Comparison of ENCODE assay signal across 13 mouse cellular contexts in genomic region chr16:86261612-86262011, GRCm38 (mm10).
DNase-seq lines count a peak whose midpoint lies in the region; ATAC-seq and TF ChIP-seq lines count a peak whose summit lies in the region.
"Had no signal": no experiment of that assay in that cellular context is flagged by ENCODE, and none has a peak within 500 bp of the region (broad histone marks: within the 10 kb centered on the region; RNA-seq: fewer than 3 reads in every experiment).

No protein-coding gene starts in this region.

- WGBS in heart, embryonic 12.5 days: 40% methylated on average over 8 of the region's 8 CpGs
- 70% methylated on average over 8 of the region's 8 CpGs for WGBS in midbrain, embryonic 10.5 days
- 48% methylated on average over 8 of the region's 8 CpGs for WGBS in midbrain, postnatal 0 days
- 59% methylated on average over 8 of the region's 8 CpGs for WGBS in forebrain, embryonic 13.5 days

- no peak for TF ChIP-seq CTCF in midbrain, postnatal 0 days (IDR thresholded peaks at IDR 0.05)

- H3K36me3 ChIP-seq in heart, embryonic 12.5 days: no peaks in the 10 kb centered on the region
- no peaks in the 10 kb centered on the region for H3K36me3 ChIP-seq in midbrain, embryonic 10.5 days
- no peaks in the 10 kb centered on the region for H3K36me3 ChIP-seq in midbrain, postnatal 0 days (ENCODE audit: insufficient read depth, low read length)
- no peaks in the 10 kb centered on the region for H3K36me3 ChIP-seq in forebrain, embryonic 13.5 days (ENCODE audit: poor library complexity, severe bottlenecking)
- H3K36me3 ChIP-seq: hindbrain, embryonic 15.5 days had no signal

- no peaks in the 10 kb centered on the region; the same call in 1 of the 2 replicates for H3K4me1 ChIP-seq in heart, embryonic 12.5 days (replicated peaks)
- peaks cover 3% of the 10 kb centered on the region; the same call in 1 of the 2 replicates for H3K4me1 ChIP-seq in midbrain, embryonic 10.5 days
- no peaks in the 10 kb centered on the region for H3K4me1 ChIP-seq in midbrain, postnatal 0 days (ENCODE audit: insufficient read depth, low read length)
- no peaks in the 10 kb centered on the region for H3K4me1 ChIP-seq in forebrain, embryonic 13.5 days
- H3K4me1 ChIP-seq: hindbrain, embryonic 15.5 days had no signal

- no peak overlapping the region for H3K9ac ChIP-seq in heart, embryonic 12.5 days
- no peak overlapping the region for H3K9ac ChIP-seq in midbrain, postnatal 0 days (replicated peaks; ENCODE audit: low read length, poor library complexity, severe bottlenecking)
- H3K9ac ChIP-seq in forebrain, embryonic 13.5 days: no peak overlapping the region
- H3K9ac ChIP-seq: hindbrain, embryonic 15.5 days had no signal

- peak; percentile 13 to 62 for DNase-seq in heart, adult 18-20 months
- DNase-seq in midbrain, embryonic 10.5 days (ENCODE audit: low spot score): peak; percentile 12
- no peak for DNase-seq in midbrain, postnatal 0 days (ENCODE audit: low spot score)
- DNase-seq in heart, postnatal 10 days: peak; percentile 14 to 18
- peak; percentile 0 for DNase-seq in mesoderm, embryonic 11.5 days (ENCODE audit: low read depth, low spot score)
- no peak for DNase-seq in urinary bladder, postnatal 36 days (ENCODE audit: low spot score in 2 of 2)
- DNase-seq: cerebellum, adult 9-10 months; thymus, postnatal 25 days had no signal

- ATAC-seq in heart, embryonic 12.5 days (ENCODE audit: insufficient number of reproducible peaks, low FRiP score): no peak
- ATAC-seq in midbrain, postnatal 0 days (ENCODE audit: low FRiP score): no peak
- ATAC-seq in forebrain, embryonic 13.5 days: no peak

- no peaks in the 10 kb centered on the region for H3K27me3 ChIP-seq in heart, embryonic 12.5 days (replicated peaks)
- no peaks in the 10 kb centered on the region for H3K27me3 ChIP-seq in midbrain, embryonic 10.5 days (ENCODE audit: low read depth, poor library complexity, severe bottlenecking)
- no peaks in the 10 kb centered on the region for H3K27me3 ChIP-seq in midbrain, postnatal 0 days (ENCODE audit: insufficient read depth, low read length)
- H3K27me3 ChIP-seq in forebrain, embryonic 13.5 days: no peaks in the 10 kb centered on the region
- H3K27me3 ChIP-seq: CH12.LX; hindbrain, embryonic 15.5 days had no signal

- H3K27ac ChIP-seq in heart, embryonic 12.5 days (ENCODE audit: poor library complexity, severe bottlenecking): no peak overlapping the region
- no peak overlapping the region for H3K27ac ChIP-seq in midbrain, embryonic 10.5 days (replicated peaks)
- H3K27ac ChIP-seq in midbrain, postnatal 0 days (ENCODE audit: low read depth, low read length): no peak overlapping the region
- no peak overlapping the region for H3K27ac ChIP-seq in forebrain, embryonic 13.5 days
- H3K27ac ChIP-seq: hindbrain, embryonic 15.5 days had no signal

- intact Hi-C loops in heart, postnatal 10 days (cut with DNase I): no loop called here

- no peak overlapping the region for H3K4me3 ChIP-seq in heart, embryonic 12.5 days
- no peak overlapping the region for H3K4me3 ChIP-seq in midbrain, embryonic 10.5 days
- H3K4me3 ChIP-seq in midbrain, postnatal 0 days (ENCODE audit: low read depth, low read length): no peak overlapping the region
- no peak overlapping the region for H3K4me3 ChIP-seq in forebrain, embryonic 13.5 days
- H3K4me3 ChIP-seq: hindbrain, embryonic 15.5 days had no signal

- H3K9me3 ChIP-seq in heart, embryonic 12.5 days (replicated peaks): no peaks in the 10 kb centered on the region
- no peaks in the 10 kb centered on the region for H3K9me3 ChIP-seq in midbrain, embryonic 10.5 days (replicated peaks)
- no peaks in the 10 kb centered on the region for H3K9me3 ChIP-seq in midbrain, postnatal 0 days (ENCODE audit: low read length)
- no peaks in the 10 kb centered on the region for H3K9me3 ChIP-seq in forebrain, embryonic 13.5 days (replicated peaks)
- H3K9me3 ChIP-seq: hindbrain, embryonic 15.5 days had no signal

- no peak overlapping the region for H3K4me2 ChIP-seq in heart, embryonic 12.5 days
- no peak overlapping the region for H3K4me2 ChIP-seq in midbrain, postnatal 0 days (ENCODE audit: low read depth, low read length, poor library complexity, severe bottlenecking)
- no peak overlapping the region for H3K4me2 ChIP-seq in forebrain, embryonic 13.5 days
- H3K4me2 ChIP-seq: hindbrain, embryonic 15.5 days; liver, embryonic 11.5 days had no signal

Comparison
In these comparisons a context has a peak if more than half of its experiments do, and no peak if none do; other contexts are left out.
1. DNase-seq: peak in heart, adult 18-20 months (2 of 2), midbrain, embryonic 10.5 days (single experiment), heart, postnatal 10 days (2 of 2) and mesoderm, embryonic 11.5 days (single experiment); none in midbrain, postnatal 0 days (single experiment) and urinary bladder, postnatal 36 days (0 of 2).